In genomic region chr17:79991166-79991958, GRCm38 (mm10) we compare ENCODE assay signal across 11 mouse cellular contexts.
A peak's percentile ranks its signal among the peaks of the same experiment; 100 is the strongest.
DNase-seq lines count a peak whose midpoint lies in the region; ATAC-seq lines count a peak whose summit lies in the region.
"Had no signal": no experiment of that assay in that cellular context is flagged by ENCODE, and none has a peak within 500 bp of the region (broad histone marks: within the 10 kb centered on the region; RNA-seq: fewer than 3 reads in every experiment).

No protein-coding gene starts in this region.

- H3K9me3 ChIP-seq in kidney, embryonic 16.5 days (ENCODE audit: low read length): no peaks in the 10 kb centered on the region
- no peaks in the 10 kb centered on the region for H3K9me3 ChIP-seq in midbrain, embryonic 15.5 days
- H3K9me3 ChIP-seq: limb, embryonic 12.5 days had no signal

- H3K27me3 ChIP-seq in kidney, embryonic 16.5 days (ENCODE audit: insufficient read depth, low read length): no peaks in the 10 kb centered on the region
- H3K27me3 ChIP-seq in midbrain, embryonic 15.5 days (replicated peaks): no peaks in the 10 kb centered on the region
- H3K27me3 ChIP-seq: limb, embryonic 12.5 days had no signal

- peak; percentile 69 for ATAC-seq in kidney, embryonic 16.5 days (ENCODE audit: low FRiP score, low TSS enrichment)
- ATAC-seq in midbrain, embryonic 15.5 days (replicated peaks): no peak
- ATAC-seq: inflammation-experienced regulatory T-cells, adult 6 months had no signal

- H3K4me3 ChIP-seq in kidney, embryonic 16.5 days (ENCODE audit: low read length): no peak overlapping the region
- H3K4me3 ChIP-seq in midbrain, embryonic 15.5 days: no peak overlapping the region
- H3K4me3 ChIP-seq: limb, embryonic 12.5 days had no signal

- H3K9ac ChIP-seq in kidney, embryonic 16.5 days (replicated peaks; ENCODE audit: low read length): no peak overlapping the region
- no peak overlapping the region for H3K9ac ChIP-seq in midbrain, embryonic 15.5 days
- H3K9ac ChIP-seq: limb, embryonic 12.5 days; lung, embryonic 14.5 days had no signal

- no peaks in the 10 kb centered on the region for H3K36me3 ChIP-seq in kidney, embryonic 16.5 days (ENCODE audit: insufficient read depth, low read length)
- no peaks in the 10 kb centered on the region for H3K36me3 ChIP-seq in midbrain, embryonic 15.5 days (replicated peaks)
- H3K36me3 ChIP-seq: limb, embryonic 12.5 days had no signal

- no peak overlapping the region for H3K4me2 ChIP-seq in kidney, embryonic 16.5 days (replicated peaks; ENCODE audit: low read depth, low read length)
- no peak overlapping the region for H3K4me2 ChIP-seq in midbrain, embryonic 15.5 days
- H3K4me2 ChIP-seq: limb, embryonic 12.5 days; lung, embryonic 14.5 days had no signal

- DNase-seq in adrenal gland, postnatal 14 days: peak; percentile 65
- no peak for DNase-seq in adrenal gland, adult 2 months
- DNase-seq in 3T3-L1 (ENCODE audit: low read depth, low spot score): peak; percentile 20
- DNase-seq in gastrocnemius, adult 8-10 months (ENCODE audit: low spot score in 2 of 2): peak; percentile 72 to 87
- no peak for DNase-seq in right cerebral cortex, postnatal 14 days
- DNase-seq in right cerebral cortex, postnatal 10 days (ENCODE audit: low spot score in 2 of 2): no peak
- DNase-seq: lung, embryonic 14.5 days had no signal

- 53% methylated on average over 12 of the region's 12 CpGs for WGBS in kidney, embryonic 16.5 days
- WGBS in midbrain, embryonic 15.5 days: 87% methylated on average over 12 of the region's 12 CpGs

- 0 out of 2 replicates have a peak, but pooled peaks cover 3% of the 10 kb centered on the region for H3K4me1 ChIP-seq in kidney, embryonic 16.5 days (ENCODE audit: insufficient read depth, low read length)
- H3K4me1 ChIP-seq in midbrain, embryonic 15.5 days: no peaks in the 10 kb centered on the region

- no peak overlapping the region for H3K27ac ChIP-seq in kidney, embryonic 16.5 days (ENCODE audit: low read length)
- H3K27ac ChIP-seq in midbrain, embryonic 15.5 days: no peak overlapping the region
- H3K27ac ChIP-seq: limb, embryonic 12.5 days had no signal

Comparison
In these comparisons a context has a peak if more than half of its experiments do, and no peak if none do; other contexts are left out.
1. DNase-seq: peak in adrenal gland, postnatal 14 days (single experiment), 3T3-L1 (single experiment) and gastrocnemius, adult 8-10 months (2 of 2); none in adrenal gland, adult 2 months (single experiment), right cerebral cortex, postnatal 14 days (single experiment) and right cerebral cortex, postnatal 10 days (0 of 2).